ENCODE assay signal across 28 mouse cellular contexts in genomic region chr3:51953927-51954326, GRCm38 (mm10).
A peak's percentile ranks its signal among the peaks of the same experiment; 100 is the strongest.
DNase-seq lines count a peak whose midpoint lies in the region; ATAC-seq lines count a peak whose summit lies in the region.
"Had no signal": no experiment of that assay in that cellular context is flagged by ENCODE, and none has a peak within 500 bp of the region (broad histone marks: within the 10 kb centered on the region; RNA-seq: fewer than 3 reads in every experiment).

No protein-coding gene starts in this region.

- no peak overlapping the region for H3K9ac ChIP-seq in hindbrain, embryonic 11.5 days (ENCODE audit: low read depth, low read length)
- H3K9ac ChIP-seq in hindbrain, embryonic 14.5 days, result no peak overlapping the region
- no peak overlapping the region for H3K9ac ChIP-seq in hindbrain, embryonic 13.5 days
- no peak overlapping the region for H3K9ac ChIP-seq in hindbrain, embryonic 16.5 days (ENCODE audit: low read depth, low read length)
- no peak overlapping the region for H3K9ac ChIP-seq in neural tube, embryonic 13.5 days
- no peak overlapping the region for H3K9ac ChIP-seq in liver, embryonic 11.5 days (ENCODE audit: low read depth, low read length)
- H3K9ac ChIP-seq: embryonic facial prominence, embryonic 12.5 days; embryonic facial prominence, embryonic 15.5 days; forebrain, embryonic 13.5 days had no signal

- no peaks in the 10 kb centered on the region for H3K27me3 ChIP-seq in hindbrain, embryonic 11.5 days (ENCODE audit: control insufficient read depth, insufficient read depth, low read length)
- H3K27me3 ChIP-seq in hindbrain, embryonic 14.5 days (ENCODE audit: control insufficient read depth, insufficient read depth, low read length), result no peaks in the 10 kb centered on the region
- H3K27me3 ChIP-seq in hindbrain, embryonic 13.5 days, result no peaks in the 10 kb centered on the region
- H3K27me3 ChIP-seq in hindbrain, embryonic 16.5 days (replicated peaks; ENCODE audit: control insufficient read depth, insufficient read depth, low read length), result no peaks in the 10 kb centered on the region
- H3K27me3 ChIP-seq in neural tube, embryonic 13.5 days, result no peaks in the 10 kb centered on the region
- H3K27me3 ChIP-seq in liver, embryonic 11.5 days (replicated peaks; ENCODE audit: control insufficient read depth, insufficient read depth, low read length), result no peaks in the 10 kb centered on the region
- H3K27me3 ChIP-seq: CH12.LX; embryonic facial prominence, embryonic 12.5 days; embryonic facial prominence, embryonic 15.5 days; forebrain, embryonic 13.5 days; heart, embryonic 13.5 days; Patski had no signal

- H3K4me2 ChIP-seq in hindbrain, embryonic 11.5 days (replicated peaks; ENCODE audit: low read depth, low read length), result no peak overlapping the region
- no peak overlapping the region for H3K4me2 ChIP-seq in hindbrain, embryonic 14.5 days (replicated peaks)
- no peak overlapping the region; the same call in 1 of the 2 replicates for H3K4me2 ChIP-seq in hindbrain, embryonic 13.5 days
- H3K4me2 ChIP-seq in hindbrain, embryonic 16.5 days (ENCODE audit: low read length), result peak overlapping the region; percentile 13
- H3K4me2 ChIP-seq in neural tube, embryonic 13.5 days, result peak overlapping the region; percentile 19
- no peak overlapping the region for H3K4me2 ChIP-seq in liver, embryonic 11.5 days
- H3K4me2 ChIP-seq: embryonic facial prominence, embryonic 12.5 days; embryonic facial prominence, embryonic 15.5 days had no signal

- ATAC-seq in hindbrain, embryonic 11.5 days (ENCODE audit: low FRiP score), result peak; percentile 61; the same call in 1 of the 2 replicates
- ATAC-seq in hindbrain, embryonic 14.5 days (ENCODE audit: low FRiP score), result no peak
- peak; percentile 47 for ATAC-seq in hindbrain, embryonic 13.5 days (ENCODE audit: low FRiP score)
- ATAC-seq in hindbrain, embryonic 16.5 days, result no peak
- no peak for ATAC-seq in neural tube, embryonic 13.5 days (ENCODE audit: low read depth)
- no peak for ATAC-seq in liver, embryonic 11.5 days (replicated peaks; ENCODE audit: low FRiP score)
- ATAC-seq: forebrain, embryonic 13.5 days; forebrain, embryonic 16.5 days; inflammation-experienced regulatory T-cells, adult 6 months; Patski had no signal

- no peaks in the 10 kb centered on the region for H3K36me3 ChIP-seq in hindbrain, embryonic 11.5 days (ENCODE audit: control insufficient read depth, insufficient read depth, low read length)
- H3K36me3 ChIP-seq in hindbrain, embryonic 14.5 days (replicated peaks; ENCODE audit: control insufficient read depth, insufficient read depth), result no peaks in the 10 kb centered on the region
- H3K36me3 ChIP-seq in hindbrain, embryonic 13.5 days, result no peaks in the 10 kb centered on the region
- no peaks in the 10 kb centered on the region for H3K36me3 ChIP-seq in hindbrain, embryonic 16.5 days (ENCODE audit: control insufficient read depth, insufficient read depth, low read length)
- no peaks in the 10 kb centered on the region for H3K36me3 ChIP-seq in neural tube, embryonic 13.5 days
- H3K36me3 ChIP-seq in liver, embryonic 11.5 days (ENCODE audit: control insufficient read depth, insufficient read depth, low read length), result no peaks in the 10 kb centered on the region
- H3K36me3 ChIP-seq: embryonic facial prominence, embryonic 12.5 days; embryonic facial prominence, embryonic 15.5 days; G1E; heart, embryonic 10.5 days; heart, embryonic 13.5 days had no signal

- WGBS in hindbrain, embryonic 11.5 days, result 73% methylated on average over 11 of the region's 11 CpGs
- 56% methylated on average over 11 of the region's 11 CpGs for WGBS in hindbrain, embryonic 14.5 days
- WGBS in hindbrain, embryonic 13.5 days, result 53% methylated on average over 11 of the region's 11 CpGs
- WGBS in hindbrain, embryonic 16.5 days, result 60% methylated on average over 11 of the region's 11 CpGs
- 45% methylated on average over 11 of the region's 11 CpGs for WGBS in neural tube, embryonic 13.5 days
- WGBS in liver, embryonic 11.5 days, result 84% methylated on average over 11 of the region's 11 CpGs

- no peak overlapping the region for H3K4me3 ChIP-seq in hindbrain, embryonic 11.5 days (ENCODE audit: low read depth, low read length)
- no peak overlapping the region for H3K4me3 ChIP-seq in hindbrain, embryonic 14.5 days (replicated peaks; ENCODE audit: low read length)
- H3K4me3 ChIP-seq in hindbrain, embryonic 13.5 days, result no peak overlapping the region
- H3K4me3 ChIP-seq in hindbrain, embryonic 16.5 days (ENCODE audit: low read length), result no peak overlapping the region
- H3K4me3 ChIP-seq in neural tube, embryonic 13.5 days, result no peak overlapping the region
- no peak overlapping the region for H3K4me3 ChIP-seq in liver, embryonic 11.5 days (ENCODE audit: low read depth, low read length)
- H3K4me3 ChIP-seq: embryonic facial prominence, embryonic 12.5 days; embryonic facial prominence, embryonic 15.5 days; forebrain, embryonic 13.5 days; heart, adult 2 months had no signal

- intact Hi-C loops in heart, postnatal 14 days (cut with DNase I), result no loop called here

- DNase-seq in hindbrain, embryonic 11.5 days (ENCODE audit: low spot score), result no peak
- no peak for DNase-seq in hindbrain, embryonic 14.5 days (ENCODE audit: low spot score)
- DNase-seq in liver, embryonic 11.5 days (ENCODE audit: low spot score), result no peak
- DNase-seq in heart, postnatal 14 days, result no peak
- no peak for DNase-seq in cerebellum, adult 11-12 months
- DNase-seq: adrenal gland, postnatal 10 days; adrenal gland, postnatal 36 days; B cell, adult 2 months; cerebellum, adult 2 months; cerebellum, adult 9-11 months; cerebellum, postnatal 25 days; gastrocnemius, postnatal 10 days; gastrocnemius, postnatal 36 days; heart, adult 2 months; kidney, adult 18-20 months had no signal

- H3K9me3 ChIP-seq in hindbrain, embryonic 11.5 days (ENCODE audit: control insufficient read depth, low read length), result no peaks in the 10 kb centered on the region
- H3K9me3 ChIP-seq in hindbrain, embryonic 14.5 days (ENCODE audit: control insufficient read depth, low read length), result no peaks in the 10 kb centered on the region
- H3K9me3 ChIP-seq in hindbrain, embryonic 13.5 days, result no peaks in the 10 kb centered on the region
- H3K9me3 ChIP-seq in hindbrain, embryonic 16.5 days (ENCODE audit: control insufficient read depth, low read length), result no peaks in the 10 kb centered on the region
- H3K9me3 ChIP-seq in neural tube, embryonic 13.5 days, result no peaks in the 10 kb centered on the region
- H3K9me3 ChIP-seq in liver, embryonic 11.5 days (ENCODE audit: control insufficient read depth, low read length), result no peaks in the 10 kb centered on the region
- H3K9me3 ChIP-seq: embryonic facial prominence, embryonic 12.5 days; embryonic facial prominence, embryonic 15.5 days; forebrain, embryonic 13.5 days; G1E; heart, embryonic 10.5 days; heart, embryonic 13.5 days had no signal

- peak overlapping the region; percentile 19; the same call in 1 of the 2 replicates for H3K27ac ChIP-seq in hindbrain, embryonic 11.5 days (ENCODE audit: low read depth, low read length)
- no peak overlapping the region for H3K27ac ChIP-seq in hindbrain, embryonic 14.5 days
- peak overlapping the region; percentile 52 for H3K27ac ChIP-seq in hindbrain, embryonic 13.5 days
- H3K27ac ChIP-seq in hindbrain, embryonic 16.5 days (ENCODE audit: low read depth, low read length), result no peak overlapping the region
- H3K27ac ChIP-seq in neural tube, embryonic 13.5 days (replicated peaks), result peak overlapping the region; percentile 70
- H3K27ac ChIP-seq in liver, embryonic 11.5 days (ENCODE audit: low read depth, low read length), result no peak overlapping the region
- H3K27ac ChIP-seq: embryonic facial prominence, embryonic 12.5 days; embryonic facial prominence, embryonic 15.5 days; forebrain, embryonic 13.5 days; heart, adult 2 months; heart, embryonic 10.5 days; heart, embryonic 13.5 days had no signal

- H3K4me1 ChIP-seq in hindbrain, embryonic 11.5 days (replicated peaks; ENCODE audit: control insufficient read depth, insufficient read depth, low read length), result no peaks in the 10 kb centered on the region
- H3K4me1 ChIP-seq in hindbrain, embryonic 14.5 days (replicated peaks; ENCODE audit: control insufficient read depth, insufficient read depth, low read length), result peaks cover 14% of the 10 kb centered on the region
- peaks cover 20% of the 10 kb centered on the region for H3K4me1 ChIP-seq in hindbrain, embryonic 13.5 days (replicated peaks)
- H3K4me1 ChIP-seq in hindbrain, embryonic 16.5 days (ENCODE audit: control insufficient read depth, insufficient read depth, low read depth, low read length), result peaks cover 9% of the 10 kb centered on the region
- H3K4me1 ChIP-seq in neural tube, embryonic 13.5 days (replicated peaks), result peaks cover 27% of the 10 kb centered on the region
- 0 out of 2 replicates have a peak, but pooled peaks cover 5% of the 10 kb centered on the region for H3K4me1 ChIP-seq in liver, embryonic 11.5 days (replicated peaks; ENCODE audit: control insufficient read depth, insufficient read depth, low read length)

Comparison
In these comparisons a context has a peak if more than half of its experiments do, and no peak if none do; other contexts are left out.
1. ATAC-seq: peak in hindbrain, embryonic 11.5 days (single experiment) and hindbrain, embryonic 13.5 days (single experiment); none in hindbrain, embryonic 14.5 days (single experiment), hindbrain, embryonic 16.5 days (single experiment), neural tube, embryonic 13.5 days (single experiment) and liver, embryonic 11.5 days (single experiment).
2. H3K27ac ChIP-seq: peak in hindbrain, embryonic 11.5 days (single experiment), hindbrain, embryonic 13.5 days (single experiment) and neural tube, embryonic 13.5 days (single experiment); none in hindbrain, embryonic 14.5 days (single experiment), hindbrain, embryonic 16.5 days (single experiment) and liver, embryonic 11.5 days (single experiment).
3. H3K4me2 ChIP-seq: peak in hindbrain, embryonic 16.5 days (single experiment) and neural tube, embryonic 13.5 days (single experiment); none in hindbrain, embryonic 11.5 days (single experiment), hindbrain, embryonic 14.5 days (single experiment), hindbrain, embryonic 13.5 days (single experiment) and liver, embryonic 11.5 days (single experiment).